Mouse (Mus musculus): ENCODE measurements around the gene Dcn.

Dcn gene

GRCm38 (mm10) chr10:97538202-97538601 lies 58.8 kb downstream of the Dcn start:
- no peak for DNase-seq (ENCODE audit: extremely low spot score, low read depth, low spot score)

GRCm38 (mm10) chr10:97547740-97548139 lies 68.3 kb downstream of the Dcn start:
- no peak for DNase-seq (ENCODE audit: extremely low spot score, low read depth, low spot score)

DNA sequence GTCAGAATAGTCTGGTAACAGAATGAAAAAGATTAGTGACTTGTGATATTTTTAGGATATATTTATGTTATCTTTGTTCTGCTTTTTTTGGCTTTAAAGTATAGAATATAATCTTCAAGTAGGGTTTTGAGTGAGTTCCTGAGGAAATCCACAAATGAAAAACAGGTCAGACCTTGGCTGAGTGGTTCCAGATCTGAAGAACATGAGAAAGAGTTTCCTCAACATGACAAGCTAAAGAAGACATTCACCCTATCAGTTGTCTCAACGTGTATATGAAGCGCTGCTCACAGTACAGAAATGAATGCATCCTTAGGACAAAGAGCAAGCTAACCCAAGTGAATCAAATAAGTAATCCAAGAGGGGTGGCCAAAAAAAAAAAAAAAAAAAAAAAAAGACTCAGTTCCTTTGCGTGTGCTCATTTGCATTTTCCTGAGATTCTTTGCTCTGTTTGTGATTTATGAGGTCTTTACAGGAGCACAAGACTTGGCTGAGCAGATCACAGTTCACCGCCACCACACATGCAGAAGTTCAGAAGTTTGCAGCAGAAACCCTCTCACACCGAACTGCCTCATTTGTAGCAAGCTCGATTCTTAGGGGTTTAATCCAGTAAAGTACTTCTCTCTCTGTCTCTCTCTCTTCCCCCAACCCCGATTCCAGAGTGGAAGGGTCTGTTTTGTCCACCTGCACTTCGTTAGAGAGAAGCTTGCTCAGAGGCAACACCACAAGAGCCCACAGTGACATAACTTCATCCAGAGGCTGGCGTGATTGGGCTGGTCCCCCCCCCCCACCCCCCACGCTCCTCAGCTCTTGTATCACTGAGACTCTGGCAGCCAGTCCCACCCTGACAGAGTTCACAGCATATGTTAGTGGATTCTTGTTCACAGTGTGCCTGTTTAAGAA lies 85.8 kb downstream of the Dcn start, which contains the start of gene Lum:
TSS of gene Lum (plus strand) at position 172 of the 900 bp plus-strand sequence.
- peak; percentile 33 for DNase-seq (ENCODE audit: extremely low spot score, low read depth, low spot score)

GRCm38 (mm10) chr10:97567489-97568135 lies 88.2 kb downstream of the Dcn start:
- DNase-seq (ENCODE audit: extremely low spot score, low read depth, low spot score): no peak
